Mouse (Mus musculus): ENCODE results near the gene Grip1. TPM values are rescaled to one million over a fixed set of nuclear protein-coding genes. Genes with fewer than 3 reads are reported as not detected.

Grip1 gene
- polyA plus RNA-seq, 1 experiment from 2014 or later, result 5.0 TPM

- Histone ChIP-seq H3K36me3 (ENCODE audit: control insufficient read depth, insufficient read depth, low read length) (peaks cover 6% of the 10 kb centered on the region; the same call in 1 of the 2 replicates), H3K27ac (replicated peaks; ENCODE audit: low read depth, low read length) (no peak overlapping the region), H3K4me1 (ENCODE audit: control insufficient read depth, insufficient read depth, low read length) (no peaks in the 10 kb centered on the region), H3K9me3 (ENCODE audit: control insufficient read depth, low read length) (peaks cover 14% of the 10 kb centered on the region), H3K27me3 (replicated peaks; ENCODE audit: control insufficient read depth, insufficient read depth, low read length) (no peaks in the 10 kb centered on the region), H3K4me2 (ENCODE audit: low read depth, low read length) (no peak overlapping the region), H3K4me3 (ENCODE audit: low read depth, low read length) (no peak overlapping the region), H3K9ac (ENCODE audit: low read depth, low read length) (no peak overlapping the region)
- no peak for DNase-seq (ENCODE audit: low spot score)
- ATAC-seq (ENCODE audit: low read depth), result no peak
- 85% methylated on average over 11 of the region's 11 CpGs for WGBS
These were observed 415.5 kb downstream of the Grip1 start for GRCm38 (mm10) chr10:119868995-119869579.

- WGBS, result 81% methylated on average over 6 of the region's 6 CpGs
These were observed 423.1 kb downstream of the Grip1 start for GRCm38 (mm10) chr10:119876721-119877120.

GRCm38 (mm10) chr10:119878331-119878730, 424.7 kb downstream of the Grip1 start:
- ATAC-seq (ENCODE audit: low read depth) (no peak), DNase-seq (ENCODE audit: low spot score) (no peak)
- H3K36me3 ChIP-seq (ENCODE audit: control insufficient read depth, insufficient read depth, low read length), result no peaks in the 10 kb centered on the region
- no peak overlapping the region for H3K4me3 ChIP-seq (ENCODE audit: low read depth, low read length)
- H3K4me2 ChIP-seq (ENCODE audit: low read depth, low read length), result no peak overlapping the region
- H3K27me3 ChIP-seq (replicated peaks; ENCODE audit: control insufficient read depth, insufficient read depth, low read length), result no peaks in the 10 kb centered on the region
- H3K9ac ChIP-seq (ENCODE audit: low read depth, low read length), result no peak overlapping the region
- no peaks in the 10 kb centered on the region for H3K4me1 ChIP-seq (ENCODE audit: control insufficient read depth, insufficient read depth, low read length)
- no peaks in the 10 kb centered on the region for H3K9me3 ChIP-seq (ENCODE audit: control insufficient read depth, low read length)
- 53% methylated on average over 12 of the region's 12 CpGs for WGBS
- H3K27ac ChIP-seq (replicated peaks; ENCODE audit: low read depth, low read length), result no peak overlapping the region

More at GRCm38 (mm10) chr10:119876721-119877120, 423.1 kb downstream of the Grip1 start:
- Histone ChIP-seq H3K9ac (ENCODE audit: low read depth, low read length) (no peak overlapping the region), H3K4me3 (ENCODE audit: low read depth, low read length) (no peak overlapping the region), H3K27me3 (replicated peaks; ENCODE audit: control insufficient read depth, insufficient read depth, low read length) (no peaks in the 10 kb centered on the region), H3K4me2 (ENCODE audit: low read depth, low read length) (no peak overlapping the region), H3K4me1 (ENCODE audit: control insufficient read depth, insufficient read depth, low read length) (no peaks in the 10 kb centered on the region), H3K9me3 (ENCODE audit: control insufficient read depth, low read length) (no peaks in the 10 kb centered on the region), H3K27ac (replicated peaks; ENCODE audit: low read depth, low read length) (no peak overlapping the region), H3K36me3 (ENCODE audit: control insufficient read depth, insufficient read depth, low read length) (no peaks in the 10 kb centered on the region)
- no peak for ATAC-seq (ENCODE audit: low read depth)
- DNase-seq (ENCODE audit: low spot score), result no peak

GRCm38 (mm10) chr10:119884591-119884990, 431.0 kb downstream of the Grip1 start:
- no peaks in the 10 kb centered on the region for H3K27me3 ChIP-seq (replicated peaks; ENCODE audit: control insufficient read depth, insufficient read depth, low read length)
- H3K27ac ChIP-seq (replicated peaks; ENCODE audit: low read depth, low read length), result no peak overlapping the region
- H3K9me3 ChIP-seq (ENCODE audit: control insufficient read depth, low read length), result no peaks in the 10 kb centered on the region
- 73% methylated on average over 9 of the region's 9 CpGs for WGBS
- H3K36me3 ChIP-seq (ENCODE audit: control insufficient read depth, insufficient read depth, low read length), result no peaks in the 10 kb centered on the region
- no peak overlapping the region for H3K4me2 ChIP-seq (ENCODE audit: low read depth, low read length)
- H3K4me1 ChIP-seq (ENCODE audit: control insufficient read depth, insufficient read depth, low read length), result no peaks in the 10 kb centered on the region
- no peak overlapping the region for H3K9ac ChIP-seq (ENCODE audit: low read depth, low read length)
- ATAC-seq (ENCODE audit: low read depth) (no peak), DNase-seq (ENCODE audit: low spot score) (no peak)
- no peak overlapping the region for H3K4me3 ChIP-seq (ENCODE audit: low read depth, low read length)

- peaks cover 3% of the 10 kb centered on the region; the same call in 1 of the 2 replicates for H3K9me3 ChIP-seq (ENCODE audit: control insufficient read depth, low read length)
- no peak overlapping the region for H3K9ac ChIP-seq (ENCODE audit: low read depth, low read length)
- no peak overlapping the region for H3K27ac ChIP-seq (replicated peaks; ENCODE audit: low read depth, low read length)
- no peak overlapping the region for H3K4me3 ChIP-seq (ENCODE audit: low read depth, low read length)
- DNase-seq (ENCODE audit: low spot score) (no peak), ATAC-seq (ENCODE audit: low read depth) (no peak)
- H3K27me3 ChIP-seq (replicated peaks; ENCODE audit: control insufficient read depth, insufficient read depth, low read length), result no peaks in the 10 kb centered on the region
- no peaks in the 10 kb centered on the region for H3K4me1 ChIP-seq (ENCODE audit: control insufficient read depth, insufficient read depth, low read length)
- no peak overlapping the region for H3K4me2 ChIP-seq (ENCODE audit: low read depth, low read length)
- no peaks in the 10 kb centered on the region for H3K36me3 ChIP-seq (ENCODE audit: control insufficient read depth, insufficient read depth, low read length)
- WGBS, result 81% methylated on average over 6 of the region's 6 CpGs
These were observed 431.9 kb downstream of the Grip1 start for GRCm38 (mm10) chr10:119885563-119885962.

- Histone ChIP-seq H3K27me3 (replicated peaks; ENCODE audit: control insufficient read depth, insufficient read depth, low read length) (no peaks in the 10 kb centered on the region), H3K4me1 (ENCODE audit: control insufficient read depth, insufficient read depth, low read length) (no peaks in the 10 kb centered on the region), H3K4me2 (ENCODE audit: low read depth, low read length) (no peak overlapping the region), H3K27ac (replicated peaks; ENCODE audit: low read depth, low read length) (no peak overlapping the region), H3K4me3 (ENCODE audit: low read depth, low read length) (no peak overlapping the region), H3K9me3 (ENCODE audit: control insufficient read depth, low read length) (peaks cover 14% of the 10 kb centered on the region), H3K36me3 (ENCODE audit: control insufficient read depth, insufficient read depth, low read length) (no peaks in the 10 kb centered on the region), H3K9ac (ENCODE audit: low read depth, low read length) (no peak overlapping the region)
- DNase-seq (ENCODE audit: low spot score) (no peak), ATAC-seq (ENCODE audit: low read depth) (no peak)
- 82% methylated on average over 1 of the region's 1 CpGs for WGBS
These were observed 433.1 kb downstream of the Grip1 start for GRCm38 (mm10) chr10:119886681-119887080.

GRCm38 (mm10) chr10:119902754-119903153, 449.1 kb downstream of the Grip1 start:
- H3K27me3 ChIP-seq (replicated peaks; ENCODE audit: control insufficient read depth, insufficient read depth, low read length), result no peaks in the 10 kb centered on the region
- WGBS, result 69% methylated on average over 4 of the region's 4 CpGs
- H3K9me3 ChIP-seq (ENCODE audit: control insufficient read depth, low read length), result no peaks in the 10 kb centered on the region
- DNase-seq (ENCODE audit: low spot score), result no peak
- ATAC-seq (ENCODE audit: low read depth), result no peak
- H3K4me2 ChIP-seq (ENCODE audit: low read depth, low read length), result no peak overlapping the region
- no peak overlapping the region for H3K4me3 ChIP-seq (ENCODE audit: low read depth, low read length)
- H3K36me3 ChIP-seq (ENCODE audit: control insufficient read depth, insufficient read depth, low read length), result no peaks in the 10 kb centered on the region
- no peak overlapping the region for H3K27ac ChIP-seq (replicated peaks; ENCODE audit: low read depth, low read length)
- no peak overlapping the region for H3K9ac ChIP-seq (ENCODE audit: low read depth, low read length)
- H3K4me1 ChIP-seq (ENCODE audit: control insufficient read depth, insufficient read depth, low read length), result no peaks in the 10 kb centered on the region

GRCm38 (mm10) chr10:119906869-119907268, 453.2 kb downstream of the Grip1 start:
- H3K27ac ChIP-seq (replicated peaks; ENCODE audit: low read depth, low read length), result no peak overlapping the region
- H3K4me1 ChIP-seq (ENCODE audit: control insufficient read depth, insufficient read depth, low read length), result no peaks in the 10 kb centered on the region
- H3K9me3 ChIP-seq (ENCODE audit: control insufficient read depth, low read length), result no peaks in the 10 kb centered on the region
- no peaks in the 10 kb centered on the region for H3K36me3 ChIP-seq (ENCODE audit: control insufficient read depth, insufficient read depth, low read length)
- ATAC-seq (ENCODE audit: low read depth), result no peak
- DNase-seq (ENCODE audit: low spot score), result no peak
- H3K4me3 ChIP-seq (ENCODE audit: low read depth, low read length), result no peak overlapping the region
- no peak overlapping the region for H3K9ac ChIP-seq (ENCODE audit: low read depth, low read length)
- H3K4me2 ChIP-seq (ENCODE audit: low read depth, low read length), result no peak overlapping the region
- 65% methylated on average over 7 of the region's 7 CpGs for WGBS
- H3K27me3 ChIP-seq (replicated peaks; ENCODE audit: control insufficient read depth, insufficient read depth, low read length), result no peaks in the 10 kb centered on the region

GRCm38 (mm10) chr10:119917995-119918394, 464.4 kb downstream of the Grip1 start:
- no peak overlapping the region for H3K4me3 ChIP-seq (ENCODE audit: low read depth, low read length)
- H3K9me3 ChIP-seq (ENCODE audit: control insufficient read depth, low read length), result no peaks in the 10 kb centered on the region
- no peak overlapping the region for H3K9ac ChIP-seq (ENCODE audit: low read depth, low read length)
- no peak overlapping the region for H3K27ac ChIP-seq (replicated peaks; ENCODE audit: low read depth, low read length)
- WGBS, result 87% methylated on average over 9 of the region's 9 CpGs
- H3K27me3 ChIP-seq (replicated peaks; ENCODE audit: control insufficient read depth, insufficient read depth, low read length), result no peaks in the 10 kb centered on the region
- no peaks in the 10 kb centered on the region for H3K36me3 ChIP-seq (ENCODE audit: control insufficient read depth, insufficient read depth, low read length)
- H3K4me1 ChIP-seq (ENCODE audit: control insufficient read depth, insufficient read depth, low read length), result no peaks in the 10 kb centered on the region
- H3K4me2 ChIP-seq (ENCODE audit: low read depth, low read length), result no peak overlapping the region
- no peak for ATAC-seq (ENCODE audit: low read depth)
- DNase-seq (ENCODE audit: low spot score), result no peak
